ENCODE assay signal across 19 mouse cellular contexts in genomic region chr12:81147956-81148355, GRCm38 (mm10).
DNase-seq lines count a peak whose midpoint lies in the region; ATAC-seq and TF ChIP-seq lines count a peak whose summit lies in the region.
"Had no signal": no experiment of that assay in that cellular context is flagged by ENCODE, and none has a peak within 500 bp of the region (broad histone marks: within the 10 kb centered on the region; RNA-seq: fewer than 3 reads in every experiment).

No protein-coding gene starts in this region.

- ATAC-seq in cerebellum, adult (ENCODE audit: insufficient number of reproducible peaks, low FRiP score, low TSS enrichment), result no peak
- no peak for ATAC-seq in liver, embryonic 11.5 days (replicated peaks; ENCODE audit: low FRiP score)
- ATAC-seq: forebrain, embryonic 14.5 days; forebrain, embryonic 16.5 days had no signal

- no peak for TF ChIP-seq POLR2A in liver, adult 2 months (IDR thresholded peaks at IDR 0.05; ENCODE audit: extremely low read depth, insufficient read depth, low read length)

- H3K4me1 ChIP-seq in liver, adult 2 months (ENCODE audit: control insufficient read depth, insufficient read depth, low read length), result no peaks in the 10 kb centered on the region
- no peaks in the 10 kb centered on the region for H3K4me1 ChIP-seq in liver, embryonic 11.5 days (replicated peaks; ENCODE audit: control insufficient read depth, insufficient read depth, low read length)
- H3K4me1 ChIP-seq: embryonic facial prominence, embryonic 13.5 days; embryonic facial prominence, embryonic 15.5 days had no signal

- no peaks in the 10 kb centered on the region for H3K27me3 ChIP-seq in liver, adult 2 months (ENCODE audit: control insufficient read depth, insufficient read depth, low read length)
- H3K27me3 ChIP-seq in liver, embryonic 11.5 days (replicated peaks; ENCODE audit: control insufficient read depth, insufficient read depth, low read length), result no peaks in the 10 kb centered on the region
- H3K27me3 ChIP-seq: embryonic facial prominence, embryonic 13.5 days; embryonic facial prominence, embryonic 15.5 days had no signal

- H3K79me2 ChIP-seq in liver, adult 2 months (ENCODE audit: control insufficient read depth, insufficient read depth, low read length), result no peaks in the 10 kb centered on the region

- H3K4me3 ChIP-seq in liver, adult 2 months (ENCODE audit: insufficient read depth, low read depth, low read length), result no peak overlapping the region
- H3K4me3 ChIP-seq in liver, embryonic 11.5 days (ENCODE audit: low read depth, low read length), result no peak overlapping the region
- H3K4me3 ChIP-seq: embryonic facial prominence, embryonic 13.5 days; embryonic facial prominence, embryonic 15.5 days; erythroblast, embryonic 14.5 days; forebrain, embryonic 10.5 days; forebrain, embryonic 12.5 days had no signal

- no peak overlapping the region for H3K27ac ChIP-seq in liver, adult 2 months (replicated peaks; ENCODE audit: insufficient read depth, low read depth, low read length)
- H3K27ac ChIP-seq in liver, embryonic 11.5 days (ENCODE audit: low read depth, low read length), result no peak overlapping the region
- H3K27ac ChIP-seq: embryonic facial prominence, embryonic 13.5 days; embryonic facial prominence, embryonic 15.5 days; forebrain, embryonic 10.5 days; forebrain, embryonic 12.5 days had no signal

- no peak overlapping the region for H3K4me2 ChIP-seq in liver, embryonic 11.5 days
- H3K4me2 ChIP-seq: embryonic facial prominence, embryonic 13.5 days; embryonic facial prominence, embryonic 15.5 days; forebrain, embryonic 12.5 days had no signal

- H3K9ac ChIP-seq in liver, adult 2 months (ENCODE audit: low read depth, low read length), result no peak overlapping the region
- no peak overlapping the region for H3K9ac ChIP-seq in liver, embryonic 11.5 days (ENCODE audit: low read depth, low read length)
- H3K9ac ChIP-seq: embryonic facial prominence, embryonic 13.5 days; embryonic facial prominence, embryonic 15.5 days; forebrain, embryonic 12.5 days had no signal

- 38% methylated on average over 6 of the region's 6 CpGs for WGBS in liver, adult 2 months
- 83% methylated on average over 6 of the region's 6 CpGs for WGBS in liver, embryonic 11.5 days

- TF ChIP-seq CTCF in liver, adult 2 months (IDR thresholded peaks at IDR 0.05; ENCODE audit: low read depth, low read length), result no peak

- no peaks in the 10 kb centered on the region for H3K9me3 ChIP-seq in liver, embryonic 11.5 days (ENCODE audit: control insufficient read depth, low read length)
- H3K9me3 ChIP-seq: embryonic facial prominence, embryonic 13.5 days; embryonic facial prominence, embryonic 15.5 days; forebrain, embryonic 10.5 days; forebrain, embryonic 12.5 days had no signal

- peaks cover 18% of the 10 kb centered on the region for H3K36me3 ChIP-seq in liver, adult 2 months (ENCODE audit: control insufficient read depth, insufficient read depth, low read length)
- no peaks in the 10 kb centered on the region for H3K36me3 ChIP-seq in liver, embryonic 11.5 days (ENCODE audit: control insufficient read depth, insufficient read depth, low read length)
- H3K36me3 ChIP-seq: embryonic facial prominence, embryonic 13.5 days; embryonic facial prominence, embryonic 15.5 days; forebrain, embryonic 10.5 days; forebrain, embryonic 12.5 days had no signal

- peak; percentile 27 to 30 for DNase-seq in cerebellum, adult 18-20 months
- DNase-seq in cerebellum, postnatal 10 days, result no peak
- peak; percentile 39 for DNase-seq in cerebellum, adult 9-11 months
- peak; percentile 62 for DNase-seq in liver, adult 2 months (ENCODE audit: extremely low read depth, low read depth, low spot score)
- DNase-seq in liver, embryonic 11.5 days (ENCODE audit: low spot score), result no peak
- no peak for DNase-seq in adrenal gland, postnatal 4 days (ENCODE audit: low spot score in 2 of 2)
- DNase-seq: adrenal gland, adult 2 months; adrenal gland, postnatal 10 days; adrenal gland, postnatal 25 days; cerebellum, adult 8-10 months; embryo, embryonic 11 days had no signal

Comparison
In these comparisons a context has a peak if more than half of its experiments do, and no peak if none do; other contexts are left out.
1. DNase-seq: peak in cerebellum, adult 18-20 months (2 of 2), cerebellum, adult 9-11 months (single experiment) and liver, adult 2 months (single experiment); none in cerebellum, postnatal 10 days (0 of 2), liver, embryonic 11.5 days (single experiment) and adrenal gland, postnatal 4 days (0 of 2).